Mouse (Mus musculus): ENCODE measurements around the gene Npas4.

Npas4 gene

DNA sequence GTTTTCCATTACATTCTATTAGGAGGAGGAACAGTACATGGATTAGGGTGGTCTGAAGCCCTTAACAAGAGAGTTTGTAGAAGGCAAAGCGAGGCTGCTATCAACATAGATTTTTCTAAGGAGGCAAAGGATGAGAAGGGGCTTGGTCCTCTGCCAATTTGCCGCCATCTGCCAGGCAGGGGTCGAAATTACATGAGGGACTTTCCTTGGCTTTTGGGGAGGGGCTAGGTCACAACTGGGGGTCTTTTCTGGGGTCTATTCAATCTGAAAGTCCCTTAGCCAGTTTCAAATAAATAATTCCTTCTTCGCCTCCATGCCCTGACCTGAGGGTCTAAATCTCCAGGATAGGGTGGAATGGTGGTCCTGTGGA lies at the start of gene Npas4:
Gene Npas4 (minus strand): TSS at position 61 of the 370 bp plus-strand sequence.
- WGBS: 12% methylated on average over 4 of the region's 4 CpGs

DNA sequence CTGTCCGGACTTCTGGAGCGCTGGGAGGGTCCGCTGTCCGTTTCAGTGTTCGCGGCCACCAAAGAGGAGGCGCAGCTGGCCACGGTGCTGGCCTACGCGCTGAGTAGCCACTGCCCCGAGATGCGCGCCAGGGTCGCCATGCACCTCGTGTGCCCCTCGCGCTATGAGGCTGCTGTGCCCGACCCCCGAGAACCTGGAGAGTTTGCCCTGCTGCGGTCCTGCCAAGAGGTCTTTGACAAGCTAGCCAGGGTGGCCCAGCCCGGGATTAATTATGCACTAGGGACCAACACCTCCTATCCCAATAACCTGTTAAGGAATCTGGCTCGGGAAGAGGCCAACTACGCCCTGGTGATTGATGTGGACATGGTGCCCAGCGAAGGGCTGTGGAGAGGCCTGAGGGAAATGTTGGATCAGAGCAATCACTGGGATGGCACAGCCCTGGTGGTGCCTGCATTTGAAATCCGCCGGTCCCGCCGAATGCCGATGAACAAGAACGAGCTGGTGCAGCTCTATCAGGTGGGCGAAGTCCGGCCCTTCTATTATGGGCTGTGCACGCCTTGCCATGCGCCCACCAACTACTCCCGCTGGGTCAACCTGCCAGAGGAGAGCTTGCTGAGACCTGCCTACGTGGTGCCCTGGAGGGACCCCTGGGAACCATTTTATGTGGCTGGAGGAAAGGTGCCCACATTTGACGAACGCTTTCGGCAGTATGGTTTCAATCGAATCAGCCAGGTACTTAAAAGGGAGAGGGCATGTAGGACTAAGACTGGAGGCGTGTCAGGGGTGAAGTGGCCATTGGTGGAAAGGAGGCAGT lies 49.4 kb upstream of the Npas4 start:
- WGBS: 8% methylated on average over 41 of the region's 41 CpGs

DNA sequence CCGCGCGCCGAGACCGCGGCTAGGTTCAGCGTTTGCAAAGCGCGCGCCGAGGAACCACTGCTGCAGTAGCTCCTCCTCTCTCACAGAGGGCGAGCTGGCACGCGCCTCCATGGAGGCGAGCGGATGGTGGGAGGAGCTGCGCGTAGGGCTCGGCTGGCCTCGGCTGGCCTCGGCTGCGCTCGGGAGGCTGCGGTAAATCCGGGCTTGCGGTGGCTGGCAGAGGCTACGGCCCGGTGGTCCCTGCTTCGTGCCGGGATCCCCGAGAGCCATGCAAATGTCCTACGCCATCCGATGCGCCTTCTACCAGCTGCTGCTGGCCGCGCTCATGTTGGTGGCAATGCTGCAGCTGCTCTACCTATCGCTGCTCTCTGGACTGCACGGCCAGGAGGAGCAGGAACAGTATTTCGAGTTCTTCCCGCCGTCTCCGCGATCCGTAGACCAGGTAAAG lies 48.6 kb upstream of the Npas4 start, which contains the start of the genes B4gat1 and AC124502.3:
Gene B4gat1 (plus strand): TSS at position 118 of the 448 bp plus-strand sequence.
Gene AC124502.3 (plus strand): TSS at position 183 of the 448 bp plus-strand sequence.
- WGBS: under 1% methylated on average over 44 of the region's 44 CpGs

DNA sequence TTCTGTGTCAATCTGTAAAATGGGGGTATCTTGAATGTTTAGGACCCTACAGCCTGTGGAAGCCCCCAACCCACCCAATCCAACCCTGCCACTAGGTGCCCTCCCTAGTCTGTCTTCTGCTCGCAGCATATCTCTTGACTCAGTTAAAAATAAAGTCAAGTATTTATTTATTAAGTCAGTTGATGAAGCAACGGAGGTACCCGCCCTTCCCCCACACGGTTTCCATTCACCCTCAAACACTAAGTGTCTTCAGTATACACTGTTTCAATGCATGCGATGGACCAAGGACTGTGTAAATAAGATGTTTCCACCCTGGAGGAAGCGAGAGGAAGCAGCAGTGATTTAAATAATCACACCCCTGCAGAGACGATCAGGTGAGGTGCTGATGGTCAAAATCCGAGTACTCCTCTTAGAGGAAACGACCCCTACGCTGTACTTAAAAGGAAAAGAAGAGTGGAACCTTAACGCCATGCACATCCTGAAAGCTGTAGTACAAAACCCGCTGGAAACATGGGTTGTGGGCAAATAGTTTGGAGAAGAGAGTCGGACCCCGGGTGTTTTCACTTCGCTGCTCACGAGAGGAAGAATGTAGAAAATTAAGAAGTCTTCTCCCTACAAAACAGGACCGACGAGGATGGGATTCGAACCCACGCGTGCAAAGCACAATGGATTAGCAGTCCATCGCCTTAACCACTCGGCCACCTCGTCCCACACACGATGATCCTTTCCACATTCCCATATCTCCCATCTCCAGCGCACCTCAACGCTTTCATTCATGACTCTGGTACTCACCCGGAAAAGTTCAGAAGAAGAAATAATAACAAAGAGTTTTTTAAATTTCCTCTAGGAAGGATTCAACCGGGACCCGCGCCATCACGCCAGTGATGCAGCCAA lies 47.8 kb upstream of the Npas4 start:
- 3% methylated on average over 32 of the region's 32 CpGs for WGBS

DNA sequence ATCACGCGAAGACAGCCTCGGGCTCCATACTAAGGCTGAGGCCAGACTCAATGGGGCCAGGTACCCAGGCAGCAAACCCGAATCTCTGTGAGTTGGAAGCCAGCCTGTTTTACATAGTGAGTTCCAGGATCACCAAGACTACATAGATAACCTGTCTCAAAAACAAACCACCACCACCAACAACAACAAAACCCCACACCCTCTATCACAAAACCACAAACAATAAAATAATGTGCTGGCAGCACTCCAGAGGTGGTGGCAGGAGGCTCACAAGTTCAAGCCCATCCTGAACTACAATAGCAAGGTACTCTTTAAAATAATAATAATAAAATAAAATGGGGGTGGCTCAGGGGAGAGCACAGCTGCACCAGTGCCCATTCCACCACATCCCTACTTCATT lies 46.5 kb upstream of the Npas4 start:
- WGBS: 85% methylated on average over 4 of the region's 4 CpGs

DNA sequence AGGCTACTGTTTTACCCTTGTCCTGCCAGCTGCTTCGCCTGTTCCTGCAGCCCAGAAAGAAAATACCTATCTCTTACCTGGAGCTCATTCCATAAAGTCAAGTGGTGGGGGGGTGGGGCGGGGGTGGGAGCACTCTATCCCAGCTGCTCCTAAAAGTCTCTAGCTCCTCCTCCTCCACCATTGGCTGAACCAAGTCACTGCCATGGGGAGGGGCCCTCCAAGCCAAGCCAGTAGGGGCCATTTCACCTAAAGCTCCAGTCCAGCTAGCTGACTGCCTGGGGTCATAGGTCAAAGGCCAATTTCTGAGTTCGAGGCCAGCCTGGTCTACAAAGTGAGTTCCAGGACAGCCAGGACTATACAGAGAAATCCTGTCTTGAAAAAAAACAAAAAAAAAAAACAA lies 42.6 kb upstream of the Npas4 start:
- 86% methylated on average over 3 of the region's 3 CpGs for WGBS

DNA sequence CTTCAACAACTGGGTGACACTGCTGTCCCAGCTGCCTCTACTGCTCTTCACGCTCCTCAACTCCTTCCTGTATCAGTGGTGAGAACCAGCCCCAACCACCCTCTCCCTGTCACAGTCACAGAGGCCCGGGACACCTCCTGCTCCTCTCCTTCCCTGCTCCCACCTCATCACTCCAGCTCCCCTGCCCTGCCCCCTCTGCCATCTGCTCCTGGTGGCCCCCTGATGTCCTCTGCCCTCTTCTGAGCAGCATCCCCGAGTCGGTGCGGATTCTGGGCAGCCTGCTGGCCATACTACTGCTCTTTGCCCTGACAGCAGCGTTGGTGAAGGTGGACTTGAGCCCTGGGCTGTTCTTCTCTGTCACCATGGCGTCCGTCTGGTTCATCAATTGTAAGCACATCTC lies 36.0 kb upstream of the Npas4 start:
- WGBS: 92% methylated on average over 8 of the region's 8 CpGs

DNA sequence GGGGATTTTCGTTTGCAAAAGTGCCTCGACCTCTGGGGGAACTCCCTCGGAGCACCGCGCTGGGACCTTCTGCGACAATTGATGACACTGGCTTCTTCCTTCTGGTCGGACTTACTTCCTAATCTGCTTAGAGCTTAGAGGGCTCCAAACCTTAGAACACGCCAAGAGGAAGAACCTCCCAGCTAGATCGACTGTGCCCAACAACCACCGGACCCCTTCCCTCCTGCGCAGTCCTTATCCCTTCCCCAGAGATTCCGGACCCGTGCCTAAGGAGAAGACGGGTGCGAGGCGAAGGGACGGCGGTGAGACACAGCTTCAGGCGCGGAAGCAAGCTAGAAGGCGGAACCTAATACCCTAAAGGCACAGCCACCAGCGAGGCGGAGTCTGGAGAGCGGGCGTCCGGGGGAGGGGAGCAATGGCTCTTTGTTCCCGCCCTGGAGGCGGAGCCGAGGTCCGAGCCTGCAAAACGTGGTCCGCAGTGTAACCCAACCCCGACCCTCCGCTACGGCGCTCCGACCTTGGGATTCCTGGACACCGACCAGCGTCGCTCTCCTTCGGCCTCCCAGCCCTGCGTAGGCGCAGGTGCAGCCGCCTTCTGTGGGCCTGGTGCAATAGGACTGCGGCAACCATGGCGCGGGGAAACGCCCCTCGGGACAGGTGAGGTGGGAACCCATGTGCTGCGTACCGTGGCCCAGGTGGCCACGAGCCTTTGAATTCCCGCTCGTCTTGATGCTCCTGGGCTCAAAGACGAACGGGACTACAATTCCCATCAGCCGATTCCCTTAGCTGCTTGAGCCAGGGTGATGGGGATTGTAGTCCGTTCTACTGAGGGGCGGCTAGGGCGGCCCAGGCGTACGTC lies 33.7 kb upstream of the Npas4 start, which contains the start of gene Slc29a2:
Gene Slc29a2 (plus strand): TSS at position 240 of the 859 bp plus-strand sequence.
- under 1% methylated on average over 62 of the region's 62 CpGs for WGBS

DNA sequence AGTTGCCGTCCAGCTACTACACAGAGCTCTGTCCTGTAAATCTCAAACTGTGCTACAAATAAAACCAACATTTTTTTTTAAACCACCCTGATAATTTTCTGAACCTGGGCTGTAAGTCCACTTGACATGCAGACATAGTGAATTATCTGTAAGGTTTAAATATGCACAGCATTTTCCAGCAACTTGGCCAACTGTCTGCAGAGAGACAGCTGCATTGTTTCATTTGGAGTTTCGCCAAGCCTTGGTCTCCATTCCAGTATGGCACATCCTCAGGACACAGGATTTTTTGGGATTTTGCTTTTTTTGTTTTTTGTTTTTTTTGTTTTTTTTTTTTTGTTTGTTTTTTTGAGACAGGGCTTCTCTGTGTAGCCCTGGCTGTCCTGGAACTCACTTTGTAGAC lies 31.3 kb upstream of the Npas4 start:
- WGBS: 83% methylated on average over 2 of the region's 2 CpGs

DNA sequence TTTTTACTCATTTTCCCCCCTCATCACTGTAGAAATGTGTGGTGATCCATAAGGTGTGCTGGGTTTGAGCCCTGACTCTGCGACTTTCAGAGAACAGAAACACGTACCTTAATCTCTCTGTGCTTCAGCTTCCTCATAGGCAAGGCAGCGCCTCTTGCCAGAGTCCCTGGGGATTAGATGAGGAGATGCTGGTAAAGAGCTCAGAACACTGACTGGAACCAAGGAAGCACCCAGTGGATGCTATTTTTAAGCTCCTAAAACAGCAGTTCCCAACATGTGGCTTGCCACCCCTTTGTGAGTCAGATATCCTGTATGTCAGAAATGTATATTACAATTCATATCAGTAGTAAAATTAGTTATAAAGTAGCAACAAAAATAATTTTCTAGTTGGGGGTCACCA lies 28.1 kb upstream of the Npas4 start:
- 76% methylated on average over 3 of the region's 3 CpGs for WGBS

DNA sequence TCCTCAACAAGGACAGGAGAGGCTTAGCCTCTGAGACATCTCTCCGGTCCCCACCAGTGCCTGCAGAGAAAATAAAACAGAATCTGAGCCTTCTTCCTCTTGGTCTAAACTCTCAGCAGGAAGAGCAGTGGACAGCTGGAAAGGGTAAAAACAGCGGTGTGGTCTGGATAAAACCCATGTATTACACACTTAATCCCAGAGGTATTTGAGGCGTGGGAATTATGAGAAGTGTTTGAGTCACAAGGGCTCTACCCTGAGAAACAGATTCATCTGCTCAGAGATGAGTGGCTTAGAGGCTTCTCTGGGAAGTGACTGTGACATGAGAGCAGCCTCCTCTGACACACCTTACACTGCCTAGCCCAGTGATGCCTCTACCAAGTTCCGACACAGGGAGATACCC lies 27.5 kb upstream of the Npas4 start:
- WGBS: 85% methylated on average over 4 of the region's 4 CpGs

DNA sequence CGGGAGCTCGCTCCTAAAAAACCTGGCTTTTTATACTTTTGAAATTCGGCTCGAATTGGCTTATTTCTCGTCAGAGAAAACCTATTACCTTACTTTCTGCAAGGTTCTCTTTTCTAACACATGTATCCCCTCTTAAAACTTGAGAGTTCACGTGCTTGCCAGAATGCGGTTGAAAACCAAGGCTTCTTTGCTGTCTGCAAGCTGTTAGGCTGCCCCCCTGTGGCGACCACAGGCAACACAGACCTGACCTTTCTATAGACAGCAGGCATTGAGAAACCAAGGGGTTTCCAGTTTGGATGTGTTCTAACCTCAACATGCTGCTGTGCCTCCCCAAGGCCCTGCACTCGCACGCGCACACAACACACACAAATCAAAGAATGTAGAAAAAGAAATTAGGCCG lies 26.7 kb upstream of the Npas4 start:
- WGBS: 31% methylated on average over 12 of the region's 12 CpGs

DNA sequence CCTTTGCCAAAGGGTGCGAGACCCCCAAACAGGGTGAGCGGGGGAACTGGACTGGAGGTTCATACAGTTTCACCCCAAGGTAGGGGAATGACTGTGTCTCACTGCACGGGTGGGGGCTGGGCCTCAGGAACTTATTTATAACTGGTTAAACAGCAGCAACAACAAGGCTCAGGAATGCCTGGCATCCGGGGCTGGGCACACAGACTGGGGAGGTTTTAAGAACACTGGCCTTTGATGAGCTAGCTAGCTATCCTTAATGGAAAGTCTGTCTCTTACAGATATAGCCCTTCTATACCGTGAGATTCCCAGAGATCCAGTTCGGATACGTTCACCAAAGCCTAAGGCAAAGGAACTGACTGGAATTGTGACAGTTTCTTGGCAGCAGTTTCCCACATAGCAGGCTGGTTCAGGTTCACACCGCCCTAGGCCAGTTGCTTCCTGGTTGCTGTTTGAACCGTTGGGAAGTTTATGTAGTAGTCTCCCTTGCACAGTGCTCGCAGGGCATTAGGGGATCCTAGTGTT lies 26.2 kb upstream of the Npas4 start:
- WGBS: 34% methylated on average over 10 of the region's 10 CpGs

DNA sequence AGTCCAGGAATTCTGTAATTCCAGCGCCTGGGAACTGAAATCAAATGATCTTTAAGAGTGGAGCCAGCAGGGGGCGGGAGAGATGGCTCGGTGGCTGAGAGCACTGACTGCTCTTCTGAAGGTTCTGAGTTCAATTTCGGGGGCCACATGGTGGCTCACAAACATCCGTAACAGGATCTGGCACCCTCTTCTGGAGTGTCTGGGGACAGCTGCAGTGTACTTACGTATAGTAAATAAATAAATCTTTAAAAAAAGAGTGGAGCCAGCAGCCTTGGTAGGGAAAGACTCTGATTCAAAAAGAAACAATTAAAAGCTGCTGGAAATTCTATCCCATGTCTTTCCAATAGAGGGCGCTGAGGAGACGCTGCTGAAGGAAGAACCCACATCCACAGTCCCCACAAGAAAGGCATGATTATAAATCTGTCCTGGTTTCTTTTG lies 24.9 kb upstream of the Npas4 start:
- WGBS: 6% methylated on average over 8 of the region's 8 CpGs

DNA sequence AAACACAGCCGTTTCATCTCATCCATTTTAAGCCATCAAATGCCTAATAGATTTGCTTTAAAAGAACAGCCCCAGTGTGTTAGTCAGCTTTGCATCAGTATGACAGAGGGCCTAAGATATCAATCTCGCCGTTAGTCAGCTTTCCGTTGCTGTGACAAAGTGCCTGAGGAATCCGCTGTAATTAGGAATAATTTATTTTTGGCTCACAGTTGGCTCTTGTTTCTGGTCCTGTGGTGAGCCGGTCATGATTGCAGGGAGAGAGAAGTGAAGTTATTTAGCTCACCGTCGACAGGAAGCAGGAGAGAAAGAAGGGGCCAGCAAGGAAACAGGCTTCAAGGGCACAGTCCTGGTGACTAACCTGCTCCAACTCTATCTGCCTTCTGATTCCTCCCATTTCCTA lies 23.0 kb upstream of the Npas4 start:
- WGBS: 58% methylated on average over 8 of the region's 8 CpGs

DNA sequence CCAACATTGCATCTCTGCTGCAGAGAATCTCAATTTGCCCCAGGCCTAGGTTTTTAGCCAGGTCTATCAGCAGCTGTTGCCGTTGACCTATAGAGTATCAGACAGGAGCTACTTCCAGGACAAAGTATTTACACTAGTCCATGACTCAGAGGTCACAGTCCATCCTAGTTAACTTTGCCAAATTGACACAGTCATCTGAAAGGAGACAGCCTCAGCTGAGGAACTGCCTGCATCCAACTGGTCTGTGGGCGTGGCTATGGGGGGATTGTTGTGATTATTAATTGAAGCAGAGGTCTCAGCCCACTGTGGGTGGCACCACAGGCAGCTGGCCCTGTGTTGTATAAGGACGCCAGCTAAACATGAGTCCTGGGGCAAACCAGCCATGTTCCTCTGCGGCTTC lies 14.8 kb upstream of the Npas4 start:
- WGBS: 80% methylated on average over 4 of the region's 4 CpGs

DNA sequence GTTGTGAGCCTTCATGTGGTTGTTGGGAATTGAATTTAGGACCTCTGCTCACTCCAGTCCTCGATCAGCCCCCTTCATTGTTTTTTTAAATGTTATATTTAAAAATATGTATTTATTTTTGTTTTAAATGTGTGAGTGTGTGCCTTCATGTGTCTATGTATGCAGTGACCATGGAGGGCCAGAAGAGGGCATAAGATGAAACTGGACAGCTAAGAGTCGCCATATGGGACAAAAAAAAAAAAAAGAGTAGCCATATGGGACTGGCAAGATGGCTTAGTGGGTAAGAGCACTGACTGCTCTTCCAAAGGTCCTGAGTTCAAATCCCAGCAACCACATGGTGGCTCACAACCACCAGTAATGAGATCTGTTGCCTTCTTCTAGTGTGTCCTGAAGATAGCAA lies 13.5 kb upstream of the Npas4 start:
- WGBS: 64% methylated on average over 2 of the region's 2 CpGs

DNA sequence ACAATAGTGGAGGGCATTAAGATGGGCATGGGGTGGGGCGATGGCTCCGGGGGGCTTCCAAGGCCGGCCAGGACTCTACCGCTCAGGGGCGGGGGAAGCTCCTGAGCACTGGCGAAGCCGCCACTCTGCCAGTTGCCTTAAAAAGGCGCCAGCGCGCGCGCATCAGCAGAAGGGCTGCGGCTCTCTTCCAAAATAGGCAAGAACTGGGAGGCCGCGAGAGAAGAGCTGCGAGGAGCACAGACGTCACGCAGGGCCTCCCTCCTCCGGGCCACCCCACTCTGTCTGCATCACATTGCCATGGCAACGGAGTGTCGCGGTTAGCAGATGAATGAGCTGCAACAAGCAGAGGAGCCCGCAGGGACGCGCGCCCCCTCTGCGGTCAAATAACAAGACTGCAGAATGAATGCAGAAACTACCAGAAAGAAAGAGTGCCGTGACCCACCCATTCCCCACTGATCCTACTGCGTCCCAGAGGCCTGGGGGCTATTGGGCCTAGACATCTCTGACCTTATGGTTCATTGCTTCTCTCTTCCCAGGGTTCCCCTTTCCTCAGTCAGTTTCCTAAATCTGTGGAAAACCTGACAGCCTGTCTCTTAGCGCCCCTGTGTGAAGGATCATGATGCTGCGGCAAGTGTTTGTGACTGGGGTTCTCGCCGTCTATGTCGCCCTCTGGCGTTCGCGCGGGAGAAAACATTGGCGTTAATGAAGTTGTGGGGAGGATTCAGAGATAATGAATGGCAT lies 11.7 kb upstream of the Npas4 start:
- WGBS: under 1% methylated on average over 39 of the region's 39 CpGs

DNA sequence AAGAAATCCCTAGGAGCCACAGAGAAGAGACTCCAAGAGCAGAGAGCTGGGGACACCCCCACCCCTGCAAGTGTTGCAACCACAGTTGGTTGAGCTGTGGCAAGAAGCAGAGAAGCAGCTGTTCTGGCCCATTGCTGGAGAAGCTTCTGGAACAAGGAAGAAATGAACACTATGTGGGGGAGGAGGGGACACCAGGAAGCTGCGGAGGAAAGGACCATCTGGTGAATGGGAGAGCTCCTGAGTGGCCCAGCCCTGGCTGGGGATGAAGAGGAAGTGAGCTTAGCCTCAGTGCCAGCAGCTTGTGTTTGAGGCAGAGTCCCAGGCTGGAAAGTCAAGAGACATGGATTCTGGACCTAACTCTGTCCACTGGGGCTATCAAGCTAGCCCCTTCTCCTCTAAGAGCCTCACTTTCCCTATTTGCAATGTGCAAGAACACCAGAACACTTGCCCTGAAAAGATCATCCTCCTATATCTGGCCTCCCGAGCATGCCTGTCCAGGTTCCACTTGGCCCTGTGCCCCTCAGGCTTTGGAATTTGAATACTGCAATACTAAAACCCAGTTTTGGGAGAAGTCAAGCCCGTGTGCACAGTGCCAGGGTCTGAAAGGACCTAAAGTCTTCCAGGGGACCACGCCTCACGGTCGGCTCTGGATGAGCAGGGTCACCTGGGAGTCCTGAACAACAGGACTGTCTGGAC lies 9.5 kb upstream of the Npas4 start:
- 64% methylated on average over 6 of the region's 6 CpGs for WGBS

DNA sequence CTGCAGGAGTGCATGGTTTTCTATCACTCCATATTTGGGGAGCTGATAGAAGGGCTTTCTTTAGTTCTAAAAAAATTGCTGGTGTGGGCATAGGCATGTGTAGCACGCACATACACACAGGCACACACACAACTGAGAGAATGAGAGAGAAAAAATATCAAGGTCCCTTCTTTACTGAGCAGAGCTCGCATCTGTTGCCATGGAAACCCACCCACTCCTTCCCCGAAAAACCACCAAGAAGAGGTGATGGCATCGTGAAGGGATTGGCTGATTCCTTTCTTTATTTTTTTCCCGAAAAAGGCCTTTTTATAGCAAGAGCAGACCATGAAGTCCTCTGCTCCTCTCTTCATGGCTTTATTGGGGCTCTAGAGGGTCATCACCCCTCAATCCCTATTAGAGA lies 3.9 kb upstream of the Npas4 start:
- WGBS: 27% methylated on average over 5 of the region's 5 CpGs
